Mouse (Mus musculus) gastrocnemius, adult 8-10 months (tissue): ENCODE results near the gene Fbxo11. TPM values are rescaled to one million over a fixed set of nuclear protein-coding genes. Genes with fewer than 3 reads are reported as not detected.
A peak's percentile ranks its signal among the peaks of the same experiment; 100 is the strongest.

Source experiments
- DNase-seq, 2 experiments: peaks; one replicate each; pipeline ENCODE4 v3.0.0; 2022; ENCODE audit warnings: low spot score in 2 of 2
- total RNA-seq, 4 experiments: library from RNA; stranded (reverse); gene quantifications; 2 replicates each; pipeline ENCODE4 v1.2.4; 2022

The Fbxo11 gene
- total RNA-seq: 10 to 100 TPM; 27.0 to 36.5 (median 31.9) TPM

DNA sequence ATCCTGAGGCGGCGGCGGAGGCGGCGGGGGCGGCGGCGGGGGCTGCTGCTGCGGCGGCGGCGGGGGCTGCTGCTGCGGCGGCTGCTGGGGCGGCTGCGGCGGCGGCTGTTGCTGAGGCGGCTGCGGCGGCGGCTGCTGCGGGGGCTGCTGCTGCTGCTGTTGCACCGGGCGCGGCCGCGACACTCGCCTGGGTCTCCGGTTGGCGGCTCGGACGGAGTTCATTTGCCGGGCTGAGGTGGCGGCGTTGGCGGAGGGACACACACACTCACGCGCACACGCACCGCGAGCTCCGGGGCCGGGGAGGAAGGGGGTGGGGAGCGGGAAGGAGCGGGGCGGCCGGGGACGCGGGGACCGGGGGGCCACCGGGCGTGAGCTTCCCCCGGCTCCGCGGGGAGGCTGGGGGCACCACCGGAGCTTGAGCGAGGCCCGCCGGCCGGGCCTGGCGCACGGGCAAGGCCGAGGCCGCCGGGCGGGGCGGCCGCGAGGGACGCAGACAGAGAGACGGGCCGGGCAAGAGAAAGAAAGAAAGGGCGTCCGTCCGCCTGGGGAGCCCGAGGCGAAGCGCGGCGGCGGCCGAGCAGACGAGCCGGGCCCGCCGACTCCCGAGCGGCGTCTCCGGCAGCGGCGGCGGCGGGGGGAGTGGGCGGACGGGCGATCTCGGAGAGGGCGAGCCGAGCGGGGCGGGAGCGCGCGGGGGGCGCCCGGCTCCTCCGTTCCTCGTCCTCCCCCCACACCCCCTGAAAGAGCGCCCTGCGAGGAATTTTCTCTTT is at the start of gene Fbxo11:
TSS of gene Fbxo11 (minus strand) at position 261 of the 770 bp plus-strand sequence.
- peak; percentile 18 to 33 for DNase-seq

DNA sequence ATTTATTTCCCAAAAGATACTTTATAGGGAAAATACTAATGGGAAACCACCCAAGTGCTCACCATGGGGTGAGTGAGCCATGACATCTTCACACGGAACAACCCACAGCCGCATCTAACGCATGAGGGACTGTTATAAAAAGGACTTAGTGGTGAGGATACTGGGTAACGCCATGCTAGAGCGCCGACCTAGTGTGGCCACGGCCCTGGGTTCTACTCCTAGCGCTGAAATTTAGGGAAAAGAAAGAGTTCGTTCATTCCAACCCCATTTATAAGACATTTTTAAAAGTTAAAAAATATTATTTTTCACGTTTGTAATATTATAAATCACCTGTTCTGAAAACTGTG is 48.8 kb upstream of the Fbxo11 start:
- DNase-seq: no peak

- no peak for DNase-seq
These were observed 48.2 kb upstream of the Fbxo11 start for GRCm38 (mm10) chr17:88113015-88113882.

GRCm38 (mm10) chr17:88111865-88112645 is 47.0 kb upstream of the Fbxo11 start:
- DNase-seq: no peak

DNA sequence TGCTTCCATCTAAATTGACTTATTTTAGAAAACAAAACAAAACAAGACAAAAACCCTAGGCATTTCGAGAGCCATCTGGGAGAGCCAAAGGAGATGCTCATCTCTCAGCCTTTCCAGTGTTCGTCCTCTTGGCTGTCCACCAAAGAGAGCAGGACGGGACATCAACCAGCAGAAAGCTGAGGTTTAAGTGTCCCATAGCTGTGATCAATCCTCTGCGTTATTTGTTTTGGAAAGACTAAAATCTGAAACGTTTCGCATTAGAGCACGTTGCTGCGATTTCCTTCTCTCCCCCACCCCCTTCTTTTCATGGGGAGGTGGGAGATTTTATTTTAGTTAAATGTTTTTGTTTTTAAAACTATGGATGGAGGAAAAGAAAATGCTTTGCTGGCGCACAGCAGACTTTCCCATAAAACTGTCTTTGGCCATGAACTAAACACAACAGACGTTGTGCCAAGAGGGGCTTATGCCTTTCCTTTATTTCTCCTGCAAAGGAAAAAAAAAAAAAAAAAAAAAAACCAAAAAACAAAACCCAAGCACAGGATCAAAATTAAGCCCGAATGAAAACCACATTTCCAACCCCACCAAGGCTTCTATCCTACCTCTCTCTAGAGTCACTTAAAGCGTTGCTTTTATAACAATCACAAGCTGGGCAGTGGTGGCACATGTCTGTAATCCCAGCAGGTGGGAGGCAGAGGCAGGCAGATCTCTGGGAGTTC is 46.1 kb upstream of the Fbxo11 start:
- no peak for DNase-seq

- DNase-seq: no peak
These were observed 42.6 kb upstream of the Fbxo11 start for GRCm38 (mm10) chr17:88107708-88108107.

DNA sequence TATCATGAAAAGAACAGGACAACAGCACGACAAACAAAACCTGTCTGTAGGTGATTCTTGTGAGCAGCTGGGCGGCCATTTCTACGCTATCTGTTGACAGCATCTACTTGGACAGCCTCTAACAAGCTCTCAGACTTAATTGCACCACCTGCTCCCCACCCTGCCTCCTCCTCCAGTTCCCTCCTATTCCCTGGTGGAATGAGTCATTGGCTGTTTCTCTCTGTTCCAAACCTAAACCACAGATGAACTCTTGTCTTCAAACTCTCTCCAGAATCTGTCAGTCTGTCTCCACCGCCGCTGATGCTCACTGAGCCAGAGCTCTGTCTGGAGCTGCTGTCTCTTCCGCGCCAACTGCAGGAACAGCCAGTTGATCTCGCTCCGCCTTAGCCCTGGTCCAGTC is 41.3 kb upstream of the Fbxo11 start:
- DNase-seq: peak; percentile 40 to 46

DNA sequence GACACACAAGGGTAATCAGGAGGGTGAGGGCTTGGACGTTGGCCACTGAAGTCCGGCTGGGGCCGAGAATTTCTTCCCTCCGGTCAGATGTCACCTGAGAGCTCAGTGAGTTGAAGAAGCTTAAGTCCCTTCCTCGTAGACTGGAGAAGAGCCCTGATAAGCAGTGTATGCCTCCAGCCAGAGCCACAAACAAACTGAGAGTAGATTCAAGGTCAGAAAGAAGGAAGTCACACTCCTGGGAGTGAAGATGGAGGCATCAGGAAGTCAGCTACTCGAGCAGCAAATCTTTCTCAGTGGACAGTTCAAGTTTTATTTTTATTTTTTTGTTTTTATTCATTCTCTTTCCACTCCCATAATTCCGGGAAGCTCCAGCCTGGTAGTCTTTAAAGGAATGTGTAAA is 37.5 kb upstream of the Fbxo11 start:
- no peak for DNase-seq

GRCm38 (mm10) chr17:88098181-88098852 is 33.2 kb upstream of the Fbxo11 start:
- no peak for DNase-seq

DNA sequence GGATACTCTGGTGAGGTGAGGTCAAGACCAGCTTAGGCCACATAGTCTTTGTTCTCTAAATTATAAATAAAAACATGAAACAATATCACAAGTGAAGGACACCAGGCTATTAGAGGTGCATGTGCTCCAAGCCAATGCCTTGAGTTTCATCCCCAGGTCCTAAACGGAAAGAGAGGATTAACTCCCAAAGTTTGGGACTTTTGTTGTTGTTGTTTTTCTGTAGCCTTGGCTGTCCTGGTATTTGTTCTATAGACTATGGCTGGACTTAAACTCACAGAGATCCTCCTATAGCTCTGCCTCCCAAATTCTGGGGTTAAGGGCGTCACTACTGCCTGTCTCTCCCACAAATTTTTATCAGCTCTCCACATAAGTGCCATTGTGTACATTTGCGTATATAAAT is 32.5 kb upstream of the Fbxo11 start:
- DNase-seq: no peak

DNA sequence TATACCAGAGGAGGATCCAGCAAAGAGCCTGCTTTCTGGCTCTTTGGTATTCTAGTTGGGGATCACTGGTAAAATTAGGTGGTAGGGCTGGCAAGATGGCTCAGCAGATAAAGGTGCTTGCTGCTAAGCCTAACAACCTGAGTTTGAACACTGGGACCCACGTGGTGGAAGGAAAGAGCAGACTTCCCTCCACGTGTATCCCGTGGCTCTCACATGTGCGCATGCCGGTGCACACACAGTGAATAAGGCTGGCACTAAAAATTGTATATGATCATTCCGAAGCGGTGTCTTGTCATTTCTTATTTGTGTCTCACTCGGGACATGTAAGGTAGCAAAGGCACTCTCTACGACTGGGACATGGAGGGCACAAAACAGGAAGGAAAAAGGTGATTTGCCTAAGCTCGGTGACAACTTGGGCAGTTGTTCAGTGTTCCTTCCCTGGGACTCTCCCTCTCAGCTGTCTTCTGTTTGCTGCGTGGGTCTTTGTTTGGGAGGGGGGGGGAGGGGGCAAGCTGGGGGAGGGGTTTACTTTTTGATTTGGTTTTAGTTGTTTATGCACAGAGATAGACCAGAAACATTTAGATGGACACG is 31.8 kb upstream of the Fbxo11 start:
- DNase-seq: no peak

DNA sequence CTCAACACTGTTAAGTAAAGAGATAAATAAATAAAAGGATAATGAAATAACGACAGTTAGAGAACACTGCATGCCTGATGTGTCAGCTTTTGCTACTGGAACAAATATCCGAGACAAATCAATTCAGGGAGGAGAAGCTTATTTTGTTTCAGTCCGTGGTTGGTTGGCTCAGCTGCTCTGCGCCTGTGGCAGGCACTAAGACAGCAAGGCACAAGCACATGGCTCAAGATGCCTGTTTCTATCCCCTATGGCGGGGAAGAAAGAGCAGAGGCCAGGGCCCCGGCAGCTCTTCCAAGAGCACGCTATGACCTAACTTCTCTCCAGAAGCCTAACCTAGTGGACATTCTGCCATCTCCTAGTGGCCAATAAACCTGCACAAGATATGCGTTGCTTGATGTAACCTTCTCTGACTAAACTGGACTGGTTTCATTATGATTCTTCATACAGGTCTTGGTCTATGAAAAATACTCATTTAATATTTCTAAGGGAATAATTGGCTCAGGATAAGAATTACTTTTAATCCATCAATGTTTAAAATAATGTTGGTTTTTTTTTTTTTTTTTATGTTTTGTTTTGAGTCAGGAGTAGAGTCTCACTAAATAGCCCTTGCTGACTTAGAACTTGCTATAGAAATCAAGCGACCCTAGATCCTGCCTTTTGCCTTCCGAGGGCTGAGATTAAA is 30.6 kb upstream of the Fbxo11 start:
- DNase-seq: no peak

DNA sequence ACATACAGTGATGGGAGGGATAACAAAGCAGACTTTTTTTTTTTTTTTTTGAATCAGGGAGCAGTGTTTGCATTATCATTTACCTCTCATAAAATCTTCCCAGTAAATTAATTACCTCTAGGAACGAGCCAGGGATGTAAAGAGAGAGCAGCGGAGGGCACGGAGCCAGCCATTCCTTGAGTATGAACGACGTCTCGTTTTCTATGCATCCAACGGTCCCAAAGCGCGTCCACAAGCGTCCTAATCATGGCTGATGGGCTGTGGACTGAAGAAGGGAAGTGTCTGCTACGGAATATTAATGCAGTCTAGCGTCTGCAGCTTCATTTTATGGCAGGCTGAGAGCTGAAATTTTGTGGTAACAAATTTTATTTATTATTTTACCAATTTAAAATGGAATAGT is 29.2 kb upstream of the Fbxo11 start:
- no peak for DNase-seq

DNA sequence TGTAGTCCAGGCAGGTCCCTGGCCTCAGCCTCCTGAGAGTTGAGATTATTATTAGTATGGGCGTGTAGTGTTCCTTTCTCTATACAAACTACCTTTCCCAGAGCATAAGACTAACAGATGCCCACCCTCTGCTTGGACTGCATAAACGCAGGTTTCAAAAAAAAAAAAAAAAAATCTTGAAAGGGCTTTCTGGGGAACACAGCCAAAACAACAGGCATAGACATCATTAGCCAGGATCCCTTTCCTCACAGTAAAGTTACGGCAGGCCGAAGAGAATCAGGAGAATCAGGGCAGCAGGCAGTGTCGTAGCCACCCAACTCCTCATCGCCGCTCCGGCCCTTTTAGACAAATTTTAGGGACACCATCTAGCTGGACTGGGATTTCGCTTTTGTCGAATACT is 28.7 kb upstream of the Fbxo11 start:
- no peak for DNase-seq

- DNase-seq: no peak
These were observed 20.9 kb upstream of the Fbxo11 start for GRCm38 (mm10) chr17:88085976-88086375.

- DNase-seq: no peak
These were observed 16.4 kb upstream of the Fbxo11 start for GRCm38 (mm10) chr17:88081446-88081845.

DNA sequence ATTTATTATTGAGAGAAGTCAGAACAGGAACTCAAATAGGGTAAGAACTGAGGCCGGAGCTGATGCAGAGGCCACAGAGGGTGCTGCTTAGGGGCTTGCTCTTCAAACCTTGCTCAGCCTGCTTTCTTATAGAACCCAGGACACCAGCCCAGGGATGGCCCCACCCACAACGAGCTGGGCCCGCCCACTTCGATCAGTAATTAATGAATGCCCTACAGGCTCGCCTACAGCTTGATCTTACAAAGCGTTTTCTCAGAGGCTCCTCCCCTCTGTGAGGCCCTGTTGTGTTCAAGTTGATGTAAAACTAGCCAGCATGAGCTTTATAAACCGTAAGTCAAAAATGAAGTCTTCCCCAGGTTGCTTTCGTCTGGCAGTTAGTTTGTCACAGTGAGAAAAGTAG is 14.7 kb upstream of the Fbxo11 start:
- DNase-seq: no peak

GRCm38 (mm10) chr17:88072047-88072446 is 7.0 kb upstream of the Fbxo11 start:
- DNase-seq: no peak

DNA sequence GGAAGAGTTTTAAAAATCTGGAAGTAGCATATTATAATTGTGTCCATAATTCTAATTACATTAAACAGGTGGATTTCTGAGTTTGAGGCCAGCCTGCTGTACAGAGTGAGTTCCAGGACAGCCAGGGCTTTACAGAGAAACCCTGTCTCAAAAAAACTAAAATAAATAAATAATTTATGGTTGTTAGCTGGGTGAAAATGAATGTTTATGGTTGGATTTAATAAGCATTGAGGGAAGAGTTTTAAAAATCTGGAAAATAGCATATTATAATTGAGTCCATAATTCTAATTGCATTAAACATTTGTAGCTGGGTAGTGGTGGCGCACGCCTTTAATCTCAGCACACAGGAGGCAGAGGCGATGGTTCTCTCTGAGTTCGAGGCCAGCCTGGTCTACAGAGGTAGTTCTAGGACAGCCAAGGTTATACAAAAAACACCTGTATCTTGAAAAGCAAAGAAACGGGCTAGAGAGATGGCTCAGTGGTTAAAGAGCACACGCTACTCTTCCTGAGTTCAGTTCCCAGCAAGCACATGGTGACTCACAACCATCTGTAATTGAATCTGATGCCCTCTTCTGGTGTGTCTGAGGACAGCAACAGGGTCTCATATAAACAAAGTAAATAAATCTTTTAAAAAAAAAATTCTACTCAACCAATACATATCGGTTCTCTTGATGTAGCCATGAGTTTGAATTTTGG is 3.1 kb upstream of the Fbxo11 start:
- no peak for DNase-seq
